Mouse (Mus musculus) cerebellum, adult (tissue): Measurements from ENCODE around the gene Cmklr1.

ENCODE experiments used
- ATAC-seq: cut with Nextera tagmentation; 2 replicates; pipeline ENCODE4 v1.9.2; 2017; ENCODE audit warnings: mild to moderate bottlenecking, moderate library complexity, mixed read lengths; ENCODE audit not compliant: insufficient number of reproducible peaks, low FRiP score, low TSS enrichment

Gene Cmklr1

DNA sequence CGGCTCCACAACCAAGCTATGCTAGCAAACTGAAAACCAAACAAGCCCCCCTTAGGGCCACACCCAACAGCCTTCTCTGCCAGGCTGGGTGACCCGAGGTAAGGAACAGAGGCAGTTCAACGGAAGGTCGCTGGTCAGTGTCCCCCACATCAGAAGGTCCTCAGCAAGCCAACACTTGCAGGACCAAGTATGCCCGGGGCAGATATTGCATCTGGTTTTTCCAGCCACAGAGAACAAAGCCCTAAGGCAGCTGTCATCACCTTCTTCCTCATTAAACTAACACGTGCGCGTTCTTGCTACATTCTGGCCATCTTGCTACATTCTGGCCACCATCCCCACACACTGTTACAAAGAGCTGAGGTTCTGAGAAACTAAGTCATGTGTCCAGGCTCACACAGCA is 23.9 kb downstream of the Cmklr1 start:
- ATAC-seq = no peak

DNA sequence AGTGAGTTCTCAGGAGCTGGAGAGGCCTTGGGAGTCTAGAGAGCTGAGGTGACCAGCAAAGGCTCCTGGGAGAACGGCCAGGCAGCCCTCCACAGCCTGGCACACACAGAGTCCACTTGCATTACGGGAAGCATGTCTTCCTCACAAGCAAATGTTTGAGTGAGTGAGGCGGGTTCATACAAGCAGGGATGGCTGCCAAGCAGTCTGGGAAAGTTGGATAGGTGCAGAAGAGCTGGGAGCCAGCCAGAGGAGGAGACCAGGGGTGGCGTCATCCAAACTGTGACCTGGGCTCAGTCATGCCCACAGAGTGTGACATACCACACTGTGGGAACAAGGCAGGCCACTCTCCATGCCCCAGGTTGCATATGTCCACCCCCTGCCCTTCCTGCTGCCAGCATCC is 25.2 kb downstream of the Cmklr1 start:
- no peak for ATAC-seq

DNA sequence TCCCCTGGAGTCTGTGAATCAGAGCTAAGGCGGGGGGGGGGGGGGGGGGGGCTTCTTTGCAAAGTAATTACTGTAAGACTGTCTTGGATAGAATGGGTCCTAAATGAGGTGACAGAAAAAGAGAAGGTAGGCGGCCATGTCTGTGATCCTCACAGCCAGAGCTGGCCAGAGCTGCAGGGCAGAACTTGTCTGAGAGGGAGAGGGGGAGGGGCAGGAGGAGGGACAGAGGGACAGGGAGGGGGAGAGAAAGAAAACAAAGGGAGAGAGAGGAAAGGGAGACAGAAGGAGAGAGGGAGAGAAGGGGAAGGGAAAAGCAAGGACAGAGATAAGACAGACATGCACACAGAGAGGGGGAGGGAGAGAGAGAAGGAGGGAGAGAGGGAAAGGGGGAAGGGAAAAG is 27.2 kb downstream of the Cmklr1 start:
- no peak for ATAC-seq

DNA sequence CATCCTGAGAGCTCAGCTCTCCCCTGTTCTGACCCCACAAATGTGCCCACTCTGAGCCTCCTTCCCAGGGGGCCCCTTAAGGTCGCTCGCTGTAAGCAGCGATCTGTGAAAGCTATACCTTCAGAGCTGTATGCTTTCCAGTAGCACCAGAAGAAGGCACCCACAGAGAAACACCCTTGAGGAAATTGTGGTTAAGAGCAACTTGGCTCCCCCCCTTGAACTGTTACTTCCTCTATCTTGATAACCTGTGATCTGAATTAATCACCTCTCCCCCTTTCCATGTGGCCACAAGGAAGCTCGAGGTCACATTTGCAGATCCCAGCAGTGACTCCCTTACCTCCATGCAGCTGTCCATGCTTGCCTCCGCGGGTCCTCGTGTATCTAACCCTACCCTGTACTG is 29.2 kb downstream of the Cmklr1 start:
- ATAC-seq = no peak

DNA sequence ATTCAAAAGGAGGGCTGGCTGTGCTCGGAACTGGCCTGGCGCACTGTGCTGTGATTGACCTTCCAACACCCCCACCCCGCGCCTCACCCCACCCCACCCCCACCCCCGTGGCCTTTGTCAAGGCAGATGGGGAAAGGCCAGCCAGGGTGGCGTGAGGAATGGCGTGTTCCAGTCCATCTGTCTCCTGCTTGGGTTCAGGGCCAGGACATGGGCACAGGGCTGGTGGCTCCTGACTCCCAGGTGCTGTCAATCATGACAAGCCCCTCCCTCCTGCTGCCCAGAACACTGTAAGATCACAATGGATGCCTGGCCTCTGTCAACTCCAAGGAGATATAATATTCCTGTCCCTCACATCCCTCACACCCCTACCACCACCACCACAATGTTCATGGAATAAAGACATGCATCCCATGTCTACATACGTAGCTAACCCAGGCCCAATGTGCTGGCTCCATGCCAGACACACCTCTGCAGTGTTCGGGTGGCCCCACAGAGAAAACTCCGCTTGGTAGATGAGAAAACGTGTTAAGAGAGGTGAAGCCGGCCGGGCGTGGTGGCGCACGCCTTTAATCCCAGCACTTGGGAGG is 30.0 kb downstream of the Cmklr1 start:
- no peak for ATAC-seq

DNA sequence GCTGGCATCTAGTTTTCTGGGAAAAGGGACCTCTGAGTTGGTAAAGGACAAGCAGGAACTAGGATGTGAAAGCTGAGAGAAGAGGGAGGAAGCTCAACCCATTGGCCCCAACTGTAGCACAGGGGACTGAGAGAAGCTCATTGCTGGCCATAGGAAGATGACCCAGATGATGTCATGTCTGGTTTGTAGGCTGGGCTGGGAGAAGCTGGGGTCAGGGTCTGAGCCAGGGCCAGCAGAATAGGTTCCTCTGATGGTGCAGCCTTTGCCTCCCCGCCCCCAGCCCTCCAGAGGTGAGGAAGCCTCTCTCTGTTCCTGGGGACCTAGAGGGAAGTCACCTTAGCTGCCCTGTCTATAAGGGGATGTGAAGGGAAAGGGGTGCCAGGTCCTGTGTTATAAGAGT is 31.1 kb downstream of the Cmklr1 start:
- no peak for ATAC-seq

DNA sequence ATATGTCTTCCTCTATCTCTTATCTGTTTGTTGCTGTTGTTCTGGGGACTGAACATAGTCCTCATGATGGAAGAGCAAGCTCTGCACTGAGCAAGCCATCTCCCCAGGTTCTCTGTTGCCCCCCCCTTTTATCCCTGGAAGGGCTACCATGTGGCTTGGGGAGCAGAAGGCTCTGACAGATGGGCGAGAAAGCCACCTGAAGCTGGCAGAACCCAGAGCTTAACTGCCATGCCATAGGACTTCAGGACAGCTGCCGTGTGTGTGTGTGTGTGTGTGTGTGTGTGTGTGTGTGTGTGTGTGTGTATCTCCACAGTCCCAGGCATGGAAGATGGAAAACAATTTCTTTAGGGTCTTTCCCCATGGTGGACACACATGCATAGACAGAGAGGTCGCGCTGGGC is 31.5 kb downstream of the Cmklr1 start:
- no peak for ATAC-seq

DNA sequence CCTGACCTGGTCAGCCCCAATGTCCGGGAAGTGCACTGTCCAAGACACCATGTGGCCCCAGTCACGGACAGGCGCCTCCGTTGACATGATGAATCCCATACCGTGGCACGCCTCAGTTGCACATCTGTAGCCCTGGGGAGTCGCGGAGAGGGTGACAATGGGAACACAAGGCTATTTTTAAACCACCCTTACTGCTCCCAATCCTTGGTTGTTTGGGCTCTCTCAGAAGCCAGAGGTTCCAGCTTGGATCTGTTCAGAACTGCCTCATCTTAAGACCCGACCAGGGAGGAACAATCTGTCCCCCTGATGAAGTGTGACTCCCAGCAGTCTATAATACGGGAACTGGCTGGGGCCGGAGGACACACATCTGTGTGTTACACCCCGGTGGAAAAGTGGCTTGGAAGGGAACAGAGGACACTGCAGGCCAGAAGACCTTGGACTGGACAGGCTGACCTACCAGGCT is 38.4 kb downstream of the Cmklr1 start:
- no peak for ATAC-seq

DNA sequence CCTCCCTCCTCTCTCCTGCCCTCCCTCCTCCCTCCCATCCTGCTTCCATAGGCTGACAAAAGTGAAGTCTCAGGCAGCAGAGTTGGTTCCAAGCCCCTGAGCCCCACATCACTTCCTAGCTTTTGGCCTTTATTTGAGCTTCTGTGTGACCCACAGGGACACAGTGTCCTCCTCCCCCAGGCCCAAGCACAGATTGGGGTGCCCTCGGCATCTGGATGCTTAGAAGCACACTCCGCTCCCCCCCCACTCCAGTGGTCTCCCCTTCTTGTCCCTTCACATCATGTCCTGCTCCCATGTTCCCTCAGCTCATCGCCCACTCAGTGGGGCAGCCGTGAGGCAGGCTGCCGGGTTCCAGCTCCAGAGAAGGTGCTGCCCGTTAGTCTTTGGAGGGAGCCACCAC is 39.1 kb downstream of the Cmklr1 start:
- no peak for ATAC-seq

DNA sequence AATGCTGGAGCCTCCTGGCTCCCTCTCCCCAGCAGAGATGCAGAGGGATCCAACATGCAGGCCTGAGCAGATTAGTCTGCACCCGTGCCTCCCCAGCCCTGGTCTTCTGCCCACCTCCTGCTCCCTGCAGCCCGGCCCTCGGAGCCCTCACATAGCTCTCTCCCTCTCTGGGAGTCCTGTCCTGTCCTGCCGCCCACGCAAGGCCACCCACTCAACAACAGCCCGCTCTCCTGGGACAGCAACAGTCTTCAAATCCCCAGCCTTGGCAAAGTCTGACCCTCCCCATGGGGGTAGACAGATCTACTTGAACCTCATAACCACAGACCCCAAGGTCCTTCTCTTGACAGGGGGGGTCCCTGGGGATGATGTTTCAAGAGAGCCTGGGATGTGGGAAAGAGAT is 39.7 kb downstream of the Cmklr1 start:
- ATAC-seq = 0 out of 2 replicates have a peak, but pooled peaks have one; percentile 18

DNA sequence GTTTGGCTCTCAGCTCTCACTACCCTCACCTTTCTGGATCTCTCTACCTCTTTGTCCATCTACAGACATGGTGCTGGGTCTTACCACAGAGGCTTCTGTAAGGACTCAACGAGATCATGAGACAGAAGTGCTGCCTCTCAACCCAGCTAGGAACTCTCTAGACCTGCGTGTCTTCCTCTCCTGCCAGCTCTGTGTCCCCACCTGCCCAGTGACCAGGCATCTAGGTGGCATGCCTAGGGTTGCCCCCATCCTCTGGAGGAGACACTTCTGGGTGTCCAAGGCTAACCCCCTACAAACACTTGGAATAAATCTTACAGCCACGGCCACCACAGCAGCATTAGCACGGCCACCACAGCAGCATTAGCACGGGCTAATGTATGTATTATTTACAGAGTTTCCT is 40.3 kb downstream of the Cmklr1 start:
- ATAC-seq = no peak

DNA sequence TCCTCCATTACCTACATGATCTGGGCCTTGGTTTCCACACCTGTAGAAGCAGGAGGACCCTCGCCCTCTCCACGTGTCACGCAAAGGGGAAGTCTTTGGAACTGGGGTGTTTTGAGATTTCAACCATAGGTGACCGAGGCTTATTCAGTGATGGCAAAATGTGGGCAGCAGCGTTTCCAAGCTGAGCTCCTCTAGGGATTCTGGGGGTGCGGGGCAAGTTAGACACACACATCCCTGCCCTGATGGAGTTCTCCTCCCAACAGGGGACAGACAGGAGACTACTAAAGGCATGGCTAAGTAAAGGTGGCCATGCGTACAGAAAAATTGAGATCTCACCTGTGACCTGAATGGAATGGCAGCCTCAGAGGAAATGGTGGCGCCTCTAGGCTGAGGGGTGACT is 41.7 kb downstream of the Cmklr1 start:
- no peak for ATAC-seq

DNA sequence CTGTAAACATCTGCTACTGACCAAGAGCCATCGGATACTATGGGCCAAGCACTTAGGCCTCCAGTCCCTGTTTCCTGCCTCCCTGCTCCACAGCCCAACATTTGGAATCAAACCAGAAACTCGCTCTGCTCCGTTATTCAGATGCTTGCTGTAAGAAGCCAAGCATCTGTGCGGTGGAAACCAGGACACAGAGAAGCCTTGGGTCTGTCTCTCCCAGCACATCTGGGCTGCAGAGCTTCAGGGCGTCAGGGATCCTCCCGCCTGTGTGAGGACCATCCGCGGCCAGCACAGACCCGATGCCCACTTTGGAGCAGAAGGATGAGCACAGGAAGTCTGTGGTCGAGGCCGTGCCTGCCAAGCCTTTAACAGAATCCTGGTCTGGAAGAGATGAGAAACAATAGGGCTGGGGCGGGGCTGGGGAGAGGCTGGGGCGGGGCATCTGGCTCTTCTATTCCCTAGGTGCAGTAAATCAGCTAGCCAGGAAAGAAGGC is 42.2 kb downstream of the Cmklr1 start:
- ATAC-seq = no peak

DNA sequence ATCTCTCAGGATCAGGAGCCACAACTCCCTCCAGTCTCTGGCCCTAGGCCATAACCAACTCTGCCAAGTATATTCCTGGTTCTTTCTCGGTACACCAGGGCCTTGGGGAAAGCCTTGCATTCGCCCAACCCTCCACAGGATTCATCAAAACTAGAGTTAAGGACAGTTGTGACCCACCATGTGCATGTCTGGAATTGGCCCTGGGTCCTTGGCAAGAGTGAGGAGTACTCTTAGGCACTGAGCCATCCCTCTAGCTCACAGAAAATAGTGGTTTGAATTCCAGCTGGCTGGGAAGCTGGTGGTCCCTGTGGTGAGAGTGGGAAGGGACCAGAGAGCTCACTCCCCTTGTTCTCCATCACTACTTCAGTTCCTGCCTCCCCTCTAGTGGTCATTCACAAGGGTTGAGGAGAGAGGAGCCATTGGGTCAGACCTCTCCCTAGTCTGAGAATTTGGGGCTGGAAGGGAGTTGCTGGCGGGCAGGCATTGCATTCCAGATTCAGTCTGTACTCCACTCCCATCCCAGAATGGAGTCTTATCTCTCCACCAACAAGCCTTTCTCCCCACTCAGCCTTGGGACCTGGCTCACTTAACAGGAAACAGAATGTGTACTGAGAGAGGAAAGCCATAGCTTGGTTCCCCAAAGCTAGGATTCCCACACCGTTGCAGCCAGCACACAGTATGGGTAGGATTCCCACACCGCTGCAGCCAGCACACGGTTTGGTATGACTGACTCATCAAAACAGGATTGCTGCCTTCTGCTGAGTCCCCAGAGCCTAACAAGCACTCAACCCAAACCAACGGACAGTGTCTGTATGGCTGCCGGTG is 43.1 kb downstream of the Cmklr1 start:
- ATAC-seq = no peak

DNA sequence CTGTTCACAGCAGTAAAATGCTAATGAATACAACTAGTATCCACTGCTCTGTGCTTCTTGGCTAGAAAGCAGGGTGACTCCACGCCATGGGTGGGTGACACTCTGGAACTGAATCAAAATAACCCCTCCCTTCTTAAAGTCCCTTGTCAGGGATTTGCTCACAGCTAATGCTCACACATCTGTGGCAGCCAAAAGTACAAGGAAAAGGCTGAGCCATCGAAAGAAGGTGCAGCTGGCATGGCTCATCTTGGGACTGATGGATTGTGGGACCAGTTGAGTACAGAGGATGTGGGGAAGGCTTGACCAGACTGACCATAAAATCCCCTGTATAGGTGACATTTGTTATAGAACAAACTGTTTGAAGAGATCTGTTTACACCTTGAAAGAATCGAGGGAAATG is 44.1 kb downstream of the Cmklr1 start:
- ATAC-seq = no peak

DNA sequence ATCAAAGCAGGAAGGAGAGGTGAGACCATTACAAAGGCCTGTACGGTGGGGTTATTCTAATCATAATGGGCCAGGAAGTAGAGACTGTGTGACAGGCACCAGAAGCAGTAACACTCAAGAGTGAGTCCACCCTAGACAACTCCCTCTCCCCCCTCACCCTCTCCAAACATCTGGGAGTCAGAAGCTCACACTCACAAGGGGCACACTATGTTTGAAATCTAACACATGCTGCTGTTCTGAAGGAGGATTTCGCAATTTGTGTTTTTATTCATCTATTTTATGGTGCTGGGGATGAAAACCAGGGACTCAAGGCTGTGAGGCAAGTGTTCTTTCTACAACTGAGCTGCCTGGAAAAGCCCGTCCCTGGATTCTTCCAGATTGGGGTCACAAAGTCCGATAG is 45.5 kb downstream of the Cmklr1 start:
- no peak for ATAC-seq

DNA sequence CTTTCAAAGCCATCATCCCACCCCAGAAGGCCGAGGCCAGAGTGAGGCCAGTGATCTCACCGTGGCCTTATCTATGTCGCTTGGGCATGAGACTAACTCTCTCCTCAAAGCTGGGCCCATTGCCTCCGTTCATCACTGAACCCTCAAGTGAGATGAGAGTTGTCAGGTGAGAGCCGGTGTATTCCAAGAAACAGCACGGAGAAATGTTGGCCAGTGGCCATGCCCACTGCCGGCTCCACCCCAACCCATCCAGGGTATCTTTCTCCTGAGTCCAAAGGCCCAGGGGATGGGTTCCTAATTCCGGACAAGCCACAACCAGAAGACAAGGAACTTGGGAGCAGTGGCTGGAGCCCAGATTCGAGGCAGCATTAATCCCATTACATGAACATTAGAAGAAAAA is 46.8 kb downstream of the Cmklr1 start:
- no peak for ATAC-seq

DNA sequence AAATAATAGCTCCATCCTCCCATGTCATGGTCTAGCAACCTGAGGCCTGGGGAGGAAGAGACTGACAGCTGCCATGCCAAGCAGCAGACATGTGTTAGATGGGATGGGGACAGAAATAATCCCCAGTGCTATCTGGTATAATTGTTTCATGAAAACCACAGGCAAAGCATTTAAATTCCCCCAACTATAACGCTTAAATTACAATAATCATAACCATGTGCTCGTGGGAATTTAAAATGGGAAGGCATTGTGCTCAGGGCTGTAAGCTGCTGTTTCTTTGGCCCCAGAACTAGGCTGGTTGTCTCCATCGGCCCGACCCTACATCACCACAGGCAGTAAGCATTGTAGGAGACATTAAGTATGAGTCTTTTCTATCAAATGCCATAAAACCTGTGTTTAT is 49.4 kb downstream of the Cmklr1 start:
- no peak for ATAC-seq

DNA sequence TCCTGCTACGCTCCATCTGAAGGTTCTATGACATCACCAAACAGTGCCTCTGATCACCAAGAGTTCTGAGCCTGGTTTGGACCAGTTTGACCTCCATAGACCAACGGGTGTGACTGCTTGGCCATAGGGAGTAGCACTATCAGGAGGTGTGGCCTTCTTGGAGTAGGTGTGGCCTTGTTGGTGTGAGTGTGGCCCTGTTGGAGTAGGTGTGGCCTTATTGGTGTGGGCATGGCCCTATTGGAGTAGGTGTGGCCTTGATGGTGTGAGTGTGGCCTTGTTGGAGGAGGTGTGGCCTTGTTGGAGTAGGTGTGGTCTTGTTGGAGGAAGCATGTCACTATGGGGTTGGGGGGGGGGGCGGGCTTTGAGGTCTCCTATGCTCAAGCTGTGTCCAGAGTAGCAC is 50.0 kb downstream of the Cmklr1 start:
- ATAC-seq = no peak

DNA sequence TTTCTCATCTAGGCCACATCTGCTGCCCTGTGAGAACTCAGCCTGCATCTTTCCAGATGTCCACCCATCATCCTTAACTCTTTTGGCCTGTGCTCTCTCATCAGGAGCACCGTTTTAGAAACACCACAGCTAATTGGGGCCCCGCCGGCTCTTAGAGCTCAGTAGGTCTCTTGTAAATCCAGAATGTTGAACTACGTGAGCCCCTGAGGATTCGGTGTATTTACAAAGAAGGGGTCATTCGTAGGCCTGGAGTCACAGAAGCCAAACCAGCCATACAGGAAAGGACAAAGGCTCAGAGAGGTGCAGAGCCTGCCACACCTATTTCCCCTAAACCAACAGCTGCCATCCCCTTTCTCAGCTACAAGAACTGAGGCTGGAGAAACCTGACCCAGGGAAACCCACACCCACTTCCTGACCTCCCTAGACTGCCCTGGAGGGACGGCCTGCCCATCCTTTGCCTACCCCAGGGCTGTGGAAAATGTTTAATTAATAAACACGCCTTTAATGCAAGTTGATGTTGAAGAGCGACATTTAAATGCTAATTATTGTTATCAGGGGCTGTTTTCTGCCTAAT is 53.4 kb downstream of the Cmklr1 start:
- no peak for ATAC-seq

DNA sequence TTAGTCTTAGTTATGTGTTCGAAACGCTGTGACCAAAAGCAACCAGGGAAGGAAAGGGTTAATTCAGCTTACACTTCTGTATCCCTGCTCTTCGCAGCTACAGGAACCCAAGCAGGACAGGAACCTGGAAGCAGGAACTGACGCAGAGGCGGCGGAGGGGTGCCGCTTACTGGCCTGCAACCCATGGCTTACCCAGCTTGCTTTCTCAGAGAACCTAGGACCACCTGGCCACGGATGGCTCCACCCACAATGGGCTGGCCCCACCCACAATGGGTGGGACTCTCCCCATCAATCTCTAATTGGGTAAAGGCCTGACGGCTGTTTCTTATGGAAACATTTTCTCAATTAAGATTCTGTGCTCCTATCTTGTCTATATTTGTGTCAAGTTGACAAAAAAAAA is 54.0 kb downstream of the Cmklr1 start:
- ATAC-seq = no peak
